39 mouse cellular contexts compared by ENCODE assay signal in the genomic region with DNA sequence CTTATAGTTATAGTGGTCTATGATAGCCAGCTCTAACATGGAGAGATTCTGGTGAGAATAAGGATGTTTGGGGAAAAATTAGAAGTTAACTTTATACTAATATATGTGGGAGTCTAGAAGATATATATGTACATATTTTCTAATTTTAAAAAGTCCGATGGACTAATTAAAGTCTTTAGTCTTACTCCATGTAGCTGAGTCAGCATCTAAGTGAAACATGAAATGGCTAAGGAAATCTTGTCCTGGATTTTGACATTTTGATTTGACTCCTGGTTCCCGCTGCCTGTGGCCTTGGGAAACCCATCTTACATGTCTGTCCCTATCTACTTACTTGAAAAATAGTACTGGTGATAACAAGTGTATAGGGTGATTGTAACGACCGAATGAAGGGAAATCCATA. TPM values are rescaled to one million over a fixed set of nuclear protein-coding genes. Genes with fewer than 3 reads are reported as not detected.
"Had no signal": no experiment of that assay in that cellular context is flagged by ENCODE, and none has a peak within 500 bp of the region (broad histone marks: within the 10 kb centered on the region; RNA-seq: fewer than 3 reads in every experiment).

No protein-coding gene starts in this region.

- H3K4me2 ChIP-seq: heart, embryonic 11.5 days; hindbrain, embryonic 12.5 days; hindbrain, embryonic 13.5 days; hindbrain, embryonic 14.5 days had no signal

- H3K9me3 ChIP-seq: heart, embryonic 10.5 days; heart, embryonic 12.5 days; heart, embryonic 13.5 days; heart, embryonic 15.5 days; hindbrain, embryonic 10.5 days; hindbrain, embryonic 12.5 days; hindbrain, embryonic 13.5 days; hindbrain, embryonic 15.5 days; intestine, embryonic 15.5 days; kidney, embryonic 15.5 days had no signal

- H3K36me3 ChIP-seq: heart, embryonic 10.5 days; heart, embryonic 12.5 days; heart, embryonic 13.5 days; heart, embryonic 15.5 days; hindbrain, embryonic 10.5 days; hindbrain, embryonic 12.5 days; hindbrain, embryonic 13.5 days; hindbrain, embryonic 15.5 days; intestine, embryonic 15.5 days; kidney, embryonic 15.5 days had no signal

- H3K9ac ChIP-seq: heart, embryonic 12.5 days; heart, embryonic 13.5 days; heart, embryonic 15.5 days; hindbrain, embryonic 12.5 days; hindbrain, embryonic 13.5 days; hindbrain, embryonic 14.5 days; hindbrain, embryonic 15.5 days; intestine, embryonic 15.5 days; kidney, embryonic 15.5 days had no signal

- H3K27ac ChIP-seq: heart, embryonic 10.5 days; heart, embryonic 13.5 days; heart, embryonic 15.5 days; hindbrain, embryonic 10.5 days; hindbrain, embryonic 12.5 days; hindbrain, embryonic 13.5 days; hindbrain, embryonic 14.5 days; hindbrain, embryonic 15.5 days; hindbrain, postnatal 0 days; intestine, embryonic 15.5 days; kidney, embryonic 15.5 days; kidney, postnatal 0 days; layer of hippocampus, adult 2 months; left cerebral cortex, adult 2 months had no signal

- DNase-seq: heart, postnatal 10 days; heart, postnatal 36 days; heart, postnatal 4 days; kidney, adult 11 months; kidney, adult 18-20 months; kidney, adult 2 months; kidney, adult 8-10 months; kidney, adult 9 months; kidney, postnatal 10 days; kidney, postnatal 14 days; kidney, postnatal 25 days; kidney, postnatal 36 days; kidney, postnatal 4 days; layer of hippocampus, adult 9-11 months; layer of hippocampus, postnatal 36 days had no signal

- H3K4me3 ChIP-seq: heart, embryonic 10.5 days; heart, embryonic 12.5 days; heart, embryonic 15.5 days; hindbrain, embryonic 10.5 days; hindbrain, embryonic 12.5 days; hindbrain, embryonic 13.5 days; hindbrain, embryonic 15.5 days; intestine, embryonic 15.5 days; layer of hippocampus, adult 2 months; left cerebral cortex, adult 2 months had no signal

- ATAC-seq: hindbrain, embryonic 16.5 days; hindbrain, postnatal 0 days; inflammation-experienced regulatory T-cells, adult 6 months; intestine, embryonic 15.5 days; intestine, embryonic 16.5 days; intestine, postnatal 0 days had no signal

RNA-seq across cellular contexts. Expression of gene Gpc5, which starts 1.5 kb away (rescaled TPM):
- total RNA-seq: heart, postnatal 10 days; heart, postnatal 25 days; heart, postnatal 36 days; heart, postnatal 4 days; hematopoietic stem cell, adult 5-6 weeks had no signal
- polyA plus RNA-seq: heart, postnatal 0 days; inflammation-experienced regulatory T-cells, adult 6 months; large intestine, adult 2 months had no signal
